Mouse (Mus musculus) MEL (cell line): ENCODE data around the gene Styx. TPM values are rescaled to one million over a fixed set of nuclear protein-coding genes. Genes with fewer than 3 reads are reported as not detected.

Experiments used
- DNase-seq: peaks from one replicate; pipeline ENCODE4 v3.0.0; 2011; ENCODE audit warnings: low read depth, low spot score
- H3K27ac ChIP-seq: 2 replicates; pipeline ENCODE4 v1.5.1; 2012; ENCODE audit warnings: low read depth, mild to moderate bottlenecking, control low read depth, low read length, moderate library complexity; ENCODE audit not compliant: control insufficient read depth
- H3K27me3 ChIP-seq, 2 experiments: fragments of 150-350 bp in 1 of 2; sonication (generic) in 1 of 2; 2 replicates each; pipeline ENCODE4 v1.6.1; 2012; ENCODE audit warnings: low read length in 2 of 2, mild to moderate bottlenecking in 2 of 2, improper control_type of control experiment in 1 of 2, moderate library complexity in 1 of 2; ENCODE audit not compliant: insufficient read depth in 2 of 2, control insufficient read depth in 1 of 2
- H3K36me3 ChIP-seq, 2 experiments: 2 replicates each; pipeline ENCODE4 v1.6.1; 2012 to 2014; ENCODE audit warnings: low read length in 2 of 2, improper control_type of control experiment in 1 of 2, inconsistent platforms in 1 of 2, mild to moderate bottlenecking in 1 of 2; ENCODE audit not compliant: insufficient read depth in 2 of 2, control insufficient read depth in 1 of 2
- H3K4me1 ChIP-seq, 2 experiments: fragments of 150-350 bp in 1 of 2; sonication (generic) in 1 of 2; 2 replicates each; pipeline ENCODE4 v1.6.1; 2012; ENCODE audit warnings: low read length in 2 of 2, improper control_type of control experiment in 1 of 2, mild to moderate bottlenecking in 1 of 2; ENCODE audit not compliant: insufficient read depth in 2 of 2, control insufficient read depth in 1 of 2
- H3K4me3 ChIP-seq, 2 experiments: fragments of 150-350 bp in 1 of 2; sonication (generic) in 1 of 2; 2 replicates each; pipeline ENCODE4 v1.5.1; 2012; ENCODE audit warnings: low read depth in 2 of 2, low read length in 2 of 2, mild to moderate bottlenecking in 2 of 2, moderate library complexity in 2 of 2, control low read depth in 1 of 2, improper control_type of control experiment in 1 of 2; ENCODE audit not compliant: control insufficient read depth in 1 of 2, insufficient read depth in 1 of 2
- H3K79me2 ChIP-seq: 2 replicates; pipeline ENCODE4 v1.6.1; 2012; ENCODE audit warnings: mild to moderate bottlenecking, low read length, moderate library complexity; ENCODE audit not compliant: control insufficient read depth, poor library complexity, insufficient read depth
- H3K9ac ChIP-seq: 2 replicates; pipeline ENCODE4 v1.6.1; 2012; ENCODE audit warnings: low read depth, mild to moderate bottlenecking, control low read depth, low read length, moderate library complexity; ENCODE audit not compliant: control insufficient read depth, poor library complexity, severe bottlenecking
- H3K9me3 ChIP-seq: fragments of 150-350 bp; sonication (generic); replicated peaks from 2 replicates; pipeline ENCODE4 v1.6.1; 2012; ENCODE audit warnings: mild to moderate bottlenecking, low read length, improper control_type of control experiment, moderate library complexity; ENCODE audit not compliant: insufficient read depth
- BHLHE40 ChIP-seq: IDR thresholded peaks from 2 replicates; pipeline ENCODE4 v1.6.1; 2012; ENCODE audit warnings: low read depth, mild to moderate bottlenecking, inconsistent platforms, low read length, improper control_type of control experiment, borderline replicate concordance
- CHD1 ChIP-seq: IDR thresholded peaks from 2 replicates; pipeline ENCODE4 v1.6.1; 2012; ENCODE audit warnings: low read depth, mild to moderate bottlenecking, inconsistent platforms, low read length, improper control_type of control experiment
- ELF1 ChIP-seq: IDR thresholded peaks from 2 replicates; pipeline ENCODE4 v1.6.1; 2014; ENCODE audit warnings: low read depth, mild to moderate bottlenecking, inconsistent platforms, low read length, improper control_type of control experiment, moderate library complexity
- KAT2A ChIP-seq: conservative IDR thresholded peaks from 2 replicates; pipeline ENCODE4 v1.6.1; 2012; ENCODE audit warnings: low read depth, low read length, improper control_type of control experiment, inconsistent platforms
- MAFK ChIP-seq: IDR thresholded peaks from 2 replicates; pipeline ENCODE4 v1.6.1; 2011; ENCODE audit warnings: low read depth, mild to moderate bottlenecking, low read length, improper control_type of control experiment, borderline replicate concordance
- MAZ ChIP-seq: IDR thresholded peaks from 2 replicates; pipeline ENCODE4 v1.6.1; 2012; ENCODE audit warnings: low read depth, mild to moderate bottlenecking, inconsistent platforms, low read length, improper control_type of control experiment
- MEF2A ChIP-seq: IDR thresholded peaks from 2 replicates; pipeline ENCODE4 v1.6.1; 2014; ENCODE audit warnings: low read depth, mild to moderate bottlenecking, inconsistent platforms, low read length, improper control_type of control experiment; ENCODE audit not compliant: poor library complexity, insufficient replicate concordance, severe bottlenecking; ENCODE audit errors: extremely low read depth
- MXI1 ChIP-seq: IDR thresholded peaks from 2 replicates; pipeline ENCODE4 v1.6.1; 2011; ENCODE audit warnings: mild to moderate bottlenecking, low read depth, low read length, improper control_type of control experiment
- MYB ChIP-seq: IDR thresholded peaks from 2 replicates; pipeline ENCODE4 v1.6.1; 2011; ENCODE audit warnings: mild to moderate bottlenecking, low read depth, low read length, improper control_type of control experiment
- POLR2AphosphoS2 ChIP-seq: IDR thresholded peaks from 2 replicates; pipeline ENCODE4 v1.6.1; 2011; ENCODE audit warnings: low read length, improper control_type of control experiment
- POLR2AphosphoS5 ChIP-seq: IDR thresholded peaks from 2 replicates; pipeline ENCODE4 v1.6.1; 2012; ENCODE audit warnings: low read depth, borderline replicate concordance, mild to moderate bottlenecking, inconsistent platforms, low read length, moderate library complexity, mixed read lengths
- RCOR1 ChIP-seq: IDR thresholded peaks from 2 replicates; pipeline ENCODE4 v1.6.1; 2012; ENCODE audit warnings: low read depth, mild to moderate bottlenecking, inconsistent platforms, low read length, improper control_type of control experiment
- SMC3 ChIP-seq: IDR thresholded peaks from 2 replicates; pipeline ENCODE4 v1.6.1; 2011; ENCODE audit warnings: low read depth, low read length, improper control_type of control experiment
- TAL1 ChIP-seq: IDR thresholded peaks from 2 replicates; pipeline ENCODE4 v1.6.1; 2012; ENCODE audit warnings: mild to moderate bottlenecking, inconsistent platforms, low read length, moderate library complexity, mixed read lengths
- TCF12 ChIP-seq: IDR thresholded peaks from 2 replicates; pipeline ENCODE4 v1.6.1; 2014; ENCODE audit warnings: low read depth, mild to moderate bottlenecking, inconsistent platforms, low read length, improper control_type of control experiment, moderate library complexity
- UBTF ChIP-seq: IDR thresholded peaks from 2 replicates; pipeline ENCODE4 v1.6.1; 2012; ENCODE audit warnings: low read depth, mild to moderate bottlenecking, inconsistent platforms, low read length, improper control_type of control experiment, moderate library complexity, borderline replicate concordance; ENCODE audit not compliant: insufficient read depth
- USF2 ChIP-seq, 2 experiments: IDR thresholded peaks; 2 replicates each; pipeline ENCODE4 v1.6.1; 2011 to 2012; ENCODE audit warnings: improper control_type of control experiment in 2 of 2, low read length in 2 of 2, borderline replicate concordance in 1 of 2, inconsistent platforms in 1 of 2, low read depth in 1 of 2, mild to moderate bottlenecking in 1 of 2; ENCODE audit not compliant: insufficient read depth in 1 of 2
- ZC3H11A ChIP-seq: IDR thresholded peaks from 2 replicates; pipeline ENCODE4 v1.6.1; 2012; ENCODE audit warnings: low read depth, mild to moderate bottlenecking, inconsistent platforms, low read length, improper control_type of control experiment
- ZMIZ1 ChIP-seq: IDR thresholded peaks from 2 replicates; pipeline ENCODE4 v1.6.1; 2012; ENCODE audit warnings: low read depth, mild to moderate bottlenecking, inconsistent platforms, low read length, improper control_type of control experiment, moderate library complexity
- polyA plus RNA-seq, 2 experiments: library from polyadenylated mRNA; stranded (reverse) in 1 of 2; unstranded in 1 of 2; fragments of >175 nt in 1 of 2; fragments of >200 nt in 1 of 2; gene quantifications; 2 replicates each; pipeline versions ENCODE4 v1.2.1 to v1.2.4; 2012; ENCODE audit warnings: low replicate concordance in 2 of 2, low read depth in 1 of 2; ENCODE audit not compliant: insufficient read length in 2 of 2, insufficient read depth in 1 of 2, missing spikeins in 1 of 2
- total RNA-seq: library from RNA; depleted of rRNA; stranded (reverse); fragments of 300-350 nt; gene quantifications from 2 replicates; pipeline ENCODE4 v1.2.3, GENCODE M21; 2012

The Styx gene
- total and polyA plus RNA-seq, 3 experiments: 18.0 to 27.2 TPM; not detected in 1

DNA sequence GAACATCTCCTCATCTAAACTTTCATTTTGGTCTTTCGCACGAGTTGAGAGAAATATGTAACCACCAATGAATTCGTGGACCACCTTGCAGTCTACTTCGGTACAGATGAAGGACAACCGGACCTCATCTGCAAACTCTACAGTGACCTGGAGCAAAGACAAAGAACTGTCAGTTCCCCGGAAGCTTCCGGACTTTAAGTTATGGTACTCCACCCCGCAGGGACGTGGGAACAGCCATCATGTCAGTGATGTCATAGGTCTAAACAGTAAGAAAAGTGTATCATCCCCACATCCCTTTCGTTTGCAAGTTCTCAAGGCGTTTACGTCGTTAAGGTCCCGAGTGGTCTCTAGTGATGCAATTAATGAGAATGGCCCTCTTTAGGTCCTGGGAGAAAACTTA is 109.0 kb downstream of the Styx start:
- Histone ChIP-seq H3K9ac (no peak overlapping the region), H3K4me3 (no peak overlapping the region), H3K79me2 (no peaks in the 10 kb centered on the region), H3K36me3 (no peaks in the 10 kb centered on the region; a peak in 1 of 4 replicates), H3K27ac (no peak overlapping the region), H3K4me1 (peaks cover 0 to 2% of the 10 kb centered on the region in 2 experiments; a peak in 1 of 4 replicates), H3K9me3 (no peaks in the 10 kb centered on the region), H3K27me3 (peaks cover 0 to 2% of the 10 kb centered on the region in 2 experiments; a peak in 1 of 4 replicates)
- no peak for TF ChIP-seq ELF1
- DNase-seq: no peak

DNA sequence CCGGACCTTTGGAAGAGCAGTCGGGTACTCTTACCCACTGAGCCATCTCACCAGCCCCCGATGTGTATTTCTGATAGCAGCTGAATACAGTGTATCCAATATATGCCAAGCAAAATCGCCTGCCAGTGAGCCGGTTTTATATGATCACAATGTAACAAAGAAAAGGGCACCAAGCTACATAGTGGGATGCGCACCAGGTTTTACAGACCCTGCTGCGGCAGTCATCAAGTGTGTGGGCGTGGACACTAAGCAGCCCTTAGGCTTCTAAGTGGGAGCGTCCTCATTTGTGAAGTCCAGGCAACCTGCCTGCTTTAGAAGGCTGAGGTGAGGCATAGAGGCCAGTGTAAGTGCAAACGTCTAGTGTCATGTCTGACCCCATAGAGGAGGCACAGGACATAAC is 109.6 kb downstream of the Styx start:
- Histone ChIP-seq H3K79me2 (no peaks in the 10 kb centered on the region), H3K27ac (no peak overlapping the region), H3K9ac (no peak overlapping the region), H3K4me1 (peaks cover 0 to 2% of the 10 kb centered on the region in 2 experiments; a peak in 1 of 4 replicates), H3K27me3 (peaks cover 0 to 2% of the 10 kb centered on the region in 2 experiments; a peak in 1 of 4 replicates), H3K36me3 (no peaks in the 10 kb centered on the region; a peak in 1 of 4 replicates), H3K9me3 (no peaks in the 10 kb centered on the region), H3K4me3 (no peak overlapping the region)
- TF ChIP-seq MAZ (no peak), ELF1 (no peak), ZC3H11A (no peak), SMC3 (no peak), MEF2A (no peak), TAL1 (no peak), TCF12 (no peak), RCOR1 (no peak), KAT2A (no peak), UBTF (no peak), POLR2AphosphoS2 (no peak), POLR2AphosphoS5 (no peak), USF2 (IDR thresholded peaks at IDR 0.05; ENCODE audit: borderline replicate concordance in 1 of 2, insufficient read depth in 1 of 2, low read depth in 1 of 2, low read length in 2 of 2) (no peak), MXI1 (no peak), ZMIZ1 (no peak), CHD1 (no peak), BHLHE40 (no peak), MAFK (no peak), MYB (no peak)
- DNase-seq: no peak
